Mouse (Mus musculus): ENCODE measurements around the gene Sprr2a2.
"Not testable (repeated sequence)": the region's sequence is repeated elsewhere in the genome, so short reads cannot be mapped to it uniquely, and the experiment has no call there.

Sprr2a2 gene

GRCm38 (mm10) chr3:92215569-92215968 is at the start of gene Sprr2a2, which contains the start of gene Sprr2a1:
TSS of gene Sprr2a2 (plus strand) at chr3:92215920.
TSS of gene Sprr2a1 (plus strand) at chr3:92215799.
- DNase-seq, result not testable (repeated sequence)

DNA sequence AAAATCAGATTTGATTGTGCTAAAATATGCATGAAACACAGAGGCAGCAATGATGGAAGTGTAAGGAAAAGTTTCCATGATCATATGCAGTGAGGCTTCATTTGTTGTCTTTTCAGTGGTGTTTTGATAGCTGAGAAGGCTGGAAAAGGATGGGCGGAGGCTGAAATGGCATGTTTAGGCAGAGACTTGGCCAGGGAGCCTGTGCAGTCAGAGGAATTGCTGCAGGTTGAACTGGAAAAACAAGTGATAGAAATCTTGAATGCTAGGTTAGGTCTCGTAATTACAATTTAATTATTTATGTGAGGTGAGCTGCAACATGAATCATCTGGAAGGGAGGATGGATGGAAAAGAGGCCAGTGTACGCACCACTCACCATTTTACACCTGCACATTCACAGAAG is 45.9 kb upstream of the Sprr2a2 start:
- no peak for DNase-seq

GRCm38 (mm10) chr3:92176880-92177279 is 38.8 kb upstream of the Sprr2a2 start:
- DNase-seq, result no peak

DNA sequence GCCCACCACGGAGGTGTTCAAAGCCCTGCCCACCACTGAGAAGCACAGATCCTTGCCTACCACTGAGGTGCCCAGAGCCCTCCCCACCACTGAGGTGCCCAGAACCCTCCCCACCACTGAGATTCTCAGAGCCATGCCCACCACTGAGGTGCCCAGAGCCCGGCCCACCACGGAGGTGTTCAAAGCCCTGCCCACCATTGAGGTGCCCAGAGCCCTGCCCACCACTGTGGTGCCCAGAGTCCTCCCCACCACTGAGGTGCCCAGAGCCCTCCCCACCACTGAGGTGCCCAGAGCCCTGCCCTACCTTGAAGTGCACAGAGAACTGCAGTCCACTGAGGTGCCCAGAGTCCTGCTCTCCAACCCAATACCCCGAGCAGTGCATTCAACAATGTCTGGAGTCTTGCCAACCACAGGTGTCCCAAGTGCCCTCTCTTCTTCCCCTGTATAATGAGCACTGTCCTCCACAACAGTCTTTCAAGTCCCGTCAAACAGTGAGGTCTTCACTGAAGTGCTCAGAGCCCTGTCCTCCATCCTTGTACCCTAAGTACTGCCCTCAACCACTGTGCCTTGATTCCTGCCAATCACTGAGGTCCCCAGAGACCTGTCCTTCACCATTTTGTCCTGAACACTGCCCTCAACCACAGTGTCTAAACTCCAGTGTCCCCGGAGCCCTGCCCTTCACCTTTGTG is 20.1 kb upstream of the Sprr2a2 start:
- DNase-seq, result no peak

GRCm38 (mm10) chr3:92211133-92211925 is 4.4 kb upstream of the Sprr2a2 start:
- not testable (repeated sequence) for DNase-seq

- not testable (repeated sequence) for DNase-seq
Observed at GRCm38 (mm10) chr3:92212059-92212458, 3.7 kb upstream of the Sprr2a2 start.

- not testable (repeated sequence) for DNase-seq
Observed at GRCm38 (mm10) chr3:92213651-92214050, 2.1 kb upstream of the Sprr2a2 start.

GRCm38 (mm10) chr3:92219031-92219430 is 3.3 kb downstream of the Sprr2a2 start:
- not testable (repeated sequence) for DNase-seq

GRCm38 (mm10) chr3:92223708-92224107 is 8.0 kb downstream of the Sprr2a2 start:
- not testable (repeated sequence) for DNase-seq

GRCm38 (mm10) chr3:92227410-92227809 is 11.7 kb downstream of the Sprr2a2 start:
- DNase-seq, result not testable (repeated sequence)

- DNase-seq, result not testable (repeated sequence)
Observed at GRCm38 (mm10) chr3:92236463-92237189, 20.9 kb downstream of the Sprr2a2 start.

- not testable (repeated sequence) for DNase-seq
Observed at GRCm38 (mm10) chr3:92238736-92239135, 23.0 kb downstream of the Sprr2a2 start.

DNA sequence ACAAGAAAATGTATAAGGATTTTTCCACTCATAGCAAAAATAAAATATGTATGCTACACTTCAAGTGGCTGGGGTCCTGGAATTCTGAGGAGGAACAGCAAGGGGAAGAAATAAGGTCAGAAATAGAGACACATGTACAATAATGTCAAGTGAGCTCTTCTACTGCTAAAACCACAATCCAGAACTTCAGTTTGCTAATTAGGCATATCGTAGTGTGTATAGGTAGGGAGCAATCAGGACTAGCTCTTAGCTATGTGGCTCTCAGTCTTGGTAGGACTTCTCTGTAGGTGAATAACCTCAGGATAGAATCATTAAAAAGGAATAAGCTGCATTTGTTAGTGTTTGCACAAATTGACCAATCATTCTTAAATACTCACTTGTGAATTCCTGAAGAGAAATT is 23.5 kb downstream of the Sprr2a2 start:
- DNase-seq, result not testable (repeated sequence)

GRCm38 (mm10) chr3:92244833-92245232 is 29.1 kb downstream of the Sprr2a2 start:
- not testable (repeated sequence) for DNase-seq

- not testable (repeated sequence) for DNase-seq
Observed at GRCm38 (mm10) chr3:92246245-92246644, 30.5 kb downstream of the Sprr2a2 start.

GRCm38 (mm10) chr3:92248494-92248893 is 32.8 kb downstream of the Sprr2a2 start:
- DNase-seq, result not testable (repeated sequence)

- not testable (repeated sequence) for DNase-seq
Observed at GRCm38 (mm10) chr3:92250450-92250849, 34.7 kb downstream of the Sprr2a2 start.

- not testable (repeated sequence) for DNase-seq
Observed at GRCm38 (mm10) chr3:92253860-92254259, 38.1 kb downstream of the Sprr2a2 start.

DNA sequence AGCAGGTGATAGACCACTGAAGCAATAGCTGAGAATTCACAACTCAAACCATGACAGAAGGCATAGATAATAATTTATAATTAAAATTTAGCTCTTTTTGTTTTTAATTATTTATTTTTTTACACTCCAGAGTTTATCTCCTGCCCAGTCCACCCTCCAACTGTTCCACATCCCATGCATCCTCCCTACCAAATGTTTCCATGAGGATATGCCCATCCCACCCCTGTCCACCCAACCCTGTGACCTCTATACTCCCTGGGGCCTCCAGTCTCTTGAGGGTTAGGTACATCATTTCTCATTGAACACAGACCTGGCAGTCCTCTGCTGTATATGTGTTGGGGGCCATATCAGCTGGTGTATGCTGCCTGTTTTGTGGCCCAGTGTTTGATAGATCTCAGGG is 42.8 kb downstream of the Sprr2a2 start:
- DNase-seq, result not testable (repeated sequence)

GRCm38 (mm10) chr3:92263462-92263861 is 47.7 kb downstream of the Sprr2a2 start:
- DNase-seq, result not testable (repeated sequence)

DNA sequence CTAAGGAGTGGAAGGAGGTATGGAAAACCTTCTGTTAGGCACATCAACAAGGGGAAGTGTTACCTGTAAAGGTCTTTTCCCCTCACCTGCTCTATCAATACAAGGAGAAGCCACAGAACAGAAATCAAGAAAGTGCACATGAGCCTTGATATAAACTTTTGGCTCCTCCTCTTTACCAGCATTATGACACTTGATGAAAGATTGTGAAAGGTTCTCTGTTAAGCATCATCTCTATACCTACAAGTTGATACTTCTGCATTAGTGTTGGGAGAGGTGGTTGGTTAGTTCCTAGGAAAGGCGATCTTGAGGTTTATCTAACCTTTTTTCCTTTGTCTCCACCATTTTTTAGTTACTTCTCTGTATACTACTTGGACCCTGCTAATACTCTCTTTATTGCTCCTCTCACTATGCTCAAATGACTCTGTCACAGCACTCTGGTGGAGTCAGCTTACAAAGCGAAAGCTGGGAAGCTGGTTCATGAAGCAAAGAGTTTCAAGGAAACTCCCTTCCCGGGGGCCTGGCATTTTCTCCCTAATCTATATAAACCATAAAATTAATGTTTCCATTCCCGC is 55.8 kb downstream of the Sprr2a2 start:
- DNase-seq, result not testable (repeated sequence)

DNA sequence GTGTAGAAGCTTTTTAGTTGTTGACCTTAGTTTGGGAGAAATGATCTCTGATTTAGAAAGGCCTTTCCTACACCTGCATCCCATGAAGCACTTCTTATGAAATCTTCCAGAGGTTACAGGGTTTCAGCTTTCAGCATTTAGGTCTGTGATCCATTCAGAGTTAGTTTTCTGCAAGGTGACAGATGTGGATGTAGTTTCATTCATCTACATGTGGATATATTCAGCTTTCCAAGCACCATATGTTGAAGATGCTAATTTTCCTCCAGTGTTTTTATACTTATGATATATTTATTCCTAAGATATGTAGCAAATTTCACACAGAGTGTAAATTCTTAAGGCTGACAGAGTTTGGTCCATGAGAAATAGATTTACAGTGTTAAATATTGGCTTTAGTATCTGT is 57.8 kb downstream of the Sprr2a2 start:
- DNase-seq, result not testable (repeated sequence)

DNA sequence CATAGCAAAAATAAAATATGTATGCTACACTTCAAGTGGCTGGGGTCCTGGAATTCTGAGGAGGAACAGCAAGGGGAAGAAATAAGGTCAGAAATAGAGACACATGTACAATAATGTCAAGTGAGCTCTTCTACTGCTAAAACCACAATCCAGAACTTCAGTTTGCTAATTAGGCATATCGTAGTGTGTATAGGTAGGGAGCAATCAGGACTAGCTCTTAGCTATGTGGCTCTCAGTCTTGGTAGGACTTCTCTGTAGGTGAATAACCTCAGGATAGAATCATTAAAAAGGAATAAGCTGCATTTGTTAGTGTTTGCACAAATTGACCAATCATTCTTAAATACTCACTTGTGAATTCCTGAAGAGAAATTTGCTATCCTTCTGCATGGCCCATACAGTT is 58.3 kb downstream of the Sprr2a2 start:
- DNase-seq, result not testable (repeated sequence)
